26 mouse cellular contexts compared by ENCODE assay signal in the genomic region with DNA sequence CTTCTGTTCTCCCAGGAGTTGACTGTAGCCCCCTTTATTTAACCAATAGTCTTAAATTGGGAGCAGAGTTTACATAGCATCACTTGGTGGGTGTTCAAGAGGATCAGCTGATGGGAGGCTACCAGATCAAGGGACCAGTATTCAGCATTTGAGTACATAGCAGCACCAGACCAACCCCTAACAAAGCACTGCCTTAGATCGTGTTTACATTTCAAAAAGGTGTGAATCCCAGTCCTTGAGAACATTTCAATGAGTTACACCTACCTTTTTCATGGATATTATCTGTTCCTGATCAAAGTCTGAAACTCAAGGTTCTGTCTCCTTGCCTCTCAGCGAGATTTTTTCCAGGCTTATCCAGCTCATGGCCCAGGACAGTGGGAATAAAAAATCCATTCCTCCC.
"Had no signal": no experiment of that assay in that cellular context is flagged by ENCODE, and none has a peak within 500 bp of the region (broad histone marks: within the 10 kb centered on the region; RNA-seq: fewer than 3 reads in every experiment).

No protein-coding gene starts in this region.

- H3K9ac ChIP-seq: embryonic facial prominence, embryonic 12.5 days; embryonic facial prominence, embryonic 13.5 days; embryonic facial prominence, embryonic 15.5 days; forebrain, embryonic 12.5 days; forebrain, embryonic 13.5 days; forebrain, embryonic 15.5 days; forebrain, postnatal 0 days had no signal

- H3K27me3 ChIP-seq: embryonic facial prominence, embryonic 12.5 days; embryonic facial prominence, embryonic 13.5 days; embryonic facial prominence, embryonic 15.5 days; forebrain, embryonic 12.5 days; forebrain, embryonic 13.5 days; forebrain, embryonic 15.5 days had no signal

- H3K27ac ChIP-seq: embryonic facial prominence, embryonic 10.5 days; embryonic facial prominence, embryonic 12.5 days; embryonic facial prominence, embryonic 13.5 days; embryonic facial prominence, embryonic 15.5 days; forebrain, embryonic 10.5 days; forebrain, embryonic 12.5 days; forebrain, embryonic 13.5 days; forebrain, embryonic 15.5 days; gastrocnemius, adult 2 months; heart, adult 2 months; heart, embryonic 10.5 days had no signal

- H3K4me3 ChIP-seq: embryonic facial prominence, embryonic 10.5 days; embryonic facial prominence, embryonic 12.5 days; embryonic facial prominence, embryonic 13.5 days; embryonic facial prominence, embryonic 15.5 days; erythroblast, embryonic 14.5 days; forebrain, embryonic 10.5 days; forebrain, embryonic 12.5 days; forebrain, embryonic 13.5 days; forebrain, embryonic 15.5 days; gastrocnemius, adult 2 months; heart, adult 2 months; heart, embryonic 10.5 days had no signal

- DNase-seq: cerebellum, postnatal 14 days; cerebellum, postnatal 25 days; cerebellum, postnatal 36 days; embryo, embryonic 11 days; forebrain, postnatal 0 days; gastrocnemius, adult 2 months; gastrocnemius, postnatal 10 days; gastrocnemius, postnatal 14 days; gastrocnemius, postnatal 25 days; gastrocnemius, postnatal 36 days; heart, adult 11 months; heart, adult 18-20 months; heart, adult 2 months had no signal

- H3K9me3 ChIP-seq: embryonic facial prominence, embryonic 10.5 days; embryonic facial prominence, embryonic 12.5 days; embryonic facial prominence, embryonic 13.5 days; embryonic facial prominence, embryonic 15.5 days; forebrain, embryonic 10.5 days; forebrain, embryonic 12.5 days; forebrain, embryonic 13.5 days; forebrain, embryonic 15.5 days; heart, embryonic 10.5 days had no signal

- ATAC-seq: forebrain, embryonic 13.5 days; forebrain, embryonic 14.5 days; forebrain, embryonic 15.5 days; forebrain, embryonic 16.5 days; forebrain, postnatal 0 days had no signal

- H3K4me1 ChIP-seq: embryonic facial prominence, embryonic 10.5 days; embryonic facial prominence, embryonic 12.5 days; embryonic facial prominence, embryonic 13.5 days; embryonic facial prominence, embryonic 15.5 days; forebrain, embryonic 10.5 days; forebrain, embryonic 12.5 days; forebrain, embryonic 13.5 days; forebrain, embryonic 15.5 days; heart, embryonic 10.5 days had no signal

- H3K4me2 ChIP-seq: embryonic facial prominence, embryonic 12.5 days; embryonic facial prominence, embryonic 13.5 days; embryonic facial prominence, embryonic 15.5 days; forebrain, embryonic 12.5 days; forebrain, embryonic 13.5 days; forebrain, embryonic 15.5 days; heart, embryonic 11.5 days had no signal

- H3K36me3 ChIP-seq: embryonic facial prominence, embryonic 10.5 days; embryonic facial prominence, embryonic 12.5 days; embryonic facial prominence, embryonic 13.5 days; embryonic facial prominence, embryonic 15.5 days; forebrain, embryonic 10.5 days; forebrain, embryonic 12.5 days; forebrain, embryonic 15.5 days; heart, embryonic 10.5 days had no signal
